ENCODE assay signal across 13 mouse cellular contexts in genomic region chr11:82618457-82618856, GRCm38 (mm10).
A peak's percentile ranks its signal among the peaks of the same experiment; 100 is the strongest.
DNase-seq lines count a peak whose midpoint lies in the region; ATAC-seq and TF ChIP-seq lines count a peak whose summit lies in the region.
"Had no signal": no experiment of that assay in that cellular context is flagged by ENCODE, and none has a peak within 500 bp of the region (broad histone marks: within the 10 kb centered on the region; RNA-seq: fewer than 3 reads in every experiment).

No protein-coding gene starts in this region.

- H3K27me3 ChIP-seq in embryonic facial prominence, embryonic 11.5 days (ENCODE audit: control insufficient read depth, insufficient read depth, low read length), result peaks cover 4% of the 10 kb centered on the region
- H3K27me3 ChIP-seq in embryonic facial prominence, embryonic 10.5 days (replicated peaks; ENCODE audit: low read depth, poor library complexity, severe bottlenecking), result peaks cover 28% of the 10 kb centered on the region
- H3K27me3 ChIP-seq in lung, postnatal 0 days (replicated peaks; ENCODE audit: insufficient read depth, low read length), result no peaks in the 10 kb centered on the region
- no peaks in the 10 kb centered on the region for H3K27me3 ChIP-seq in hindbrain, embryonic 16.5 days (replicated peaks; ENCODE audit: control insufficient read depth, insufficient read depth, low read length)
- H3K27me3 ChIP-seq in splenic B cell, adult 2 months (ENCODE audit: control insufficient read depth, insufficient read depth, low read length, poor library complexity, severe bottlenecking), result no peaks in the 10 kb centered on the region

- no peak for TF ChIP-seq EP300 in lung, postnatal 0 days (IDR thresholded peaks at IDR 0.05)

- no peaks in the 10 kb centered on the region for H3K36me3 ChIP-seq in embryonic facial prominence, embryonic 11.5 days (replicated peaks; ENCODE audit: control insufficient read depth, insufficient read depth, low read depth, low read length)
- H3K36me3 ChIP-seq in embryonic facial prominence, embryonic 10.5 days (replicated peaks), result no peaks in the 10 kb centered on the region
- no peaks in the 10 kb centered on the region for H3K36me3 ChIP-seq in lung, postnatal 0 days (ENCODE audit: insufficient read depth, low read length)
- no peaks in the 10 kb centered on the region for H3K36me3 ChIP-seq in hindbrain, embryonic 16.5 days (ENCODE audit: control insufficient read depth, insufficient read depth, low read length)
- no peaks in the 10 kb centered on the region for H3K36me3 ChIP-seq in splenic B cell, adult 2 months (ENCODE audit: control insufficient read depth, insufficient read depth, low read length, poor library complexity, severe bottlenecking)
- H3K36me3 ChIP-seq: neural tube, embryonic 13.5 days had no signal

- peak; percentile 24 for DNase-seq in embryonic facial prominence, embryonic 11.5 days (ENCODE audit: low spot score)
- no peak for DNase-seq in embryonic facial prominence, embryonic 10.5 days (ENCODE audit: low spot score)
- DNase-seq in lung, postnatal 0 days (ENCODE audit: low spot score), result peak; percentile 34
- DNase-seq in lung, postnatal 4 days, result no peak
- DNase-seq in splenic B cell, adult 2 months (ENCODE audit: low read depth, low spot score), result peak; percentile 37
- no peak for DNase-seq in liver
- no peak for DNase-seq in urinary bladder, postnatal 25 days (ENCODE audit: low spot score)
- DNase-seq: cerebellum, adult 9-11 months; kidney, postnatal 10 days; lung, postnatal 14 days had no signal

- H3K9ac ChIP-seq in embryonic facial prominence, embryonic 11.5 days (replicated peaks; ENCODE audit: low read length), result no peak overlapping the region
- H3K9ac ChIP-seq in lung, postnatal 0 days (replicated peaks; ENCODE audit: low read depth), result no peak overlapping the region
- no peak overlapping the region for H3K9ac ChIP-seq in hindbrain, embryonic 16.5 days (ENCODE audit: low read depth, low read length)
- H3K9ac ChIP-seq: neural tube, embryonic 13.5 days had no signal

- no peak overlapping the region for H3K27ac ChIP-seq in embryonic facial prominence, embryonic 11.5 days (replicated peaks; ENCODE audit: low read depth, low read length)
- no peak overlapping the region for H3K27ac ChIP-seq in embryonic facial prominence, embryonic 10.5 days (replicated peaks)
- H3K27ac ChIP-seq in lung, postnatal 0 days (ENCODE audit: low read length), result no peak overlapping the region
- no peak overlapping the region for H3K27ac ChIP-seq in hindbrain, embryonic 16.5 days (ENCODE audit: low read depth, low read length)
- H3K27ac ChIP-seq: neural tube, embryonic 13.5 days had no signal

- TF ChIP-seq CTCF in lung, postnatal 0 days (IDR thresholded peaks at IDR 0.05), result no peak

- no peaks in the 10 kb centered on the region for H3K9me3 ChIP-seq in embryonic facial prominence, embryonic 11.5 days (replicated peaks; ENCODE audit: control insufficient read depth, low read length)
- H3K9me3 ChIP-seq in embryonic facial prominence, embryonic 10.5 days, result no peaks in the 10 kb centered on the region
- H3K9me3 ChIP-seq in lung, postnatal 0 days (ENCODE audit: low read length), result no peaks in the 10 kb centered on the region
- H3K9me3 ChIP-seq in hindbrain, embryonic 16.5 days (ENCODE audit: control insufficient read depth, low read length), result no peaks in the 10 kb centered on the region
- H3K9me3 ChIP-seq: neural tube, embryonic 13.5 days had no signal

- no peaks in the 10 kb centered on the region for H3K4me1 ChIP-seq in embryonic facial prominence, embryonic 11.5 days (ENCODE audit: control insufficient read depth, insufficient read depth, low read length)
- H3K4me1 ChIP-seq in embryonic facial prominence, embryonic 10.5 days, result peaks cover 5% of the 10 kb centered on the region; the same call in 1 of the 2 replicates
- H3K4me1 ChIP-seq in lung, postnatal 0 days (ENCODE audit: insufficient read depth, low read depth, low read length), result no peaks in the 10 kb centered on the region
- peaks cover 4% of the 10 kb centered on the region for H3K4me1 ChIP-seq in hindbrain, embryonic 16.5 days (ENCODE audit: control insufficient read depth, insufficient read depth, low read depth, low read length)

- 2% methylated on average over 9 of the region's 9 CpGs for WGBS in embryonic facial prominence, embryonic 11.5 days
- 2% methylated on average over 9 of the region's 9 CpGs for WGBS in embryonic facial prominence, embryonic 10.5 days
- 1% methylated on average over 9 of the region's 9 CpGs for WGBS in lung, postnatal 0 days
- WGBS in hindbrain, embryonic 16.5 days, result 5% methylated on average over 9 of the region's 9 CpGs

- ATAC-seq in embryonic facial prominence, embryonic 11.5 days (replicated peaks; ENCODE audit: insufficient number of reproducible peaks, low FRiP score, low TSS enrichment, low read depth), result no peak
- peak; percentile 21; the same call in 1 of the 2 replicates for ATAC-seq in lung, postnatal 0 days
- peak; percentile 71; the same call in 1 of the 2 replicates for ATAC-seq in hindbrain, embryonic 16.5 days
- ATAC-seq: Patski had no signal

- H3K4me2 ChIP-seq in embryonic facial prominence, embryonic 11.5 days (ENCODE audit: low read depth, low read length), result no peak overlapping the region
- peak overlapping the region; percentile 34 for H3K4me2 ChIP-seq in lung, postnatal 0 days (replicated peaks; ENCODE audit: low read depth, low read length)
- H3K4me2 ChIP-seq in hindbrain, embryonic 16.5 days (ENCODE audit: low read length), result peak overlapping the region; percentile 38
- H3K4me2 ChIP-seq: neural tube, embryonic 13.5 days had no signal

- no peak overlapping the region for H3K4me3 ChIP-seq in embryonic facial prominence, embryonic 11.5 days (ENCODE audit: low read depth, low read length)
- no peak overlapping the region for H3K4me3 ChIP-seq in embryonic facial prominence, embryonic 10.5 days
- 0 out of 2 replicates have a peak overlapping the region, but pooled peaks have one; percentile 1 for H3K4me3 ChIP-seq in lung, postnatal 0 days (ENCODE audit: low read depth, low read length)
- no peak overlapping the region for H3K4me3 ChIP-seq in hindbrain, embryonic 16.5 days (ENCODE audit: low read length)
- H3K4me3 ChIP-seq: neural tube, embryonic 13.5 days had no signal

Comparison
In these comparisons a context has a peak if more than half of its experiments do, and no peak if none do; other contexts are left out.
1. DNase-seq: peak in embryonic facial prominence, embryonic 11.5 days (single experiment), lung, postnatal 0 days (single experiment) and splenic B cell, adult 2 months (single experiment); none in embryonic facial prominence, embryonic 10.5 days (single experiment), lung, postnatal 4 days (0 of 2), liver (single experiment) and urinary bladder, postnatal 25 days (single experiment).